Mouse (Mus musculus) lung, postnatal 0 days (tissue): ENCODE data around the gene Ccdc163.

ENCODE experiments used
- CTCF ChIP-seq: IDR thresholded peaks from 2 replicates; pipeline ENCODE4 v1.5.1; 2016; ENCODE audit warnings: antibody characterized with exemption, mild to moderate bottlenecking
- EP300 ChIP-seq: IDR thresholded peaks from 2 replicates; pipeline ENCODE4 v1.6.1; 2016; ENCODE audit warnings: antibody characterized with exemption, mild to moderate bottlenecking, control low read depth

DNA sequence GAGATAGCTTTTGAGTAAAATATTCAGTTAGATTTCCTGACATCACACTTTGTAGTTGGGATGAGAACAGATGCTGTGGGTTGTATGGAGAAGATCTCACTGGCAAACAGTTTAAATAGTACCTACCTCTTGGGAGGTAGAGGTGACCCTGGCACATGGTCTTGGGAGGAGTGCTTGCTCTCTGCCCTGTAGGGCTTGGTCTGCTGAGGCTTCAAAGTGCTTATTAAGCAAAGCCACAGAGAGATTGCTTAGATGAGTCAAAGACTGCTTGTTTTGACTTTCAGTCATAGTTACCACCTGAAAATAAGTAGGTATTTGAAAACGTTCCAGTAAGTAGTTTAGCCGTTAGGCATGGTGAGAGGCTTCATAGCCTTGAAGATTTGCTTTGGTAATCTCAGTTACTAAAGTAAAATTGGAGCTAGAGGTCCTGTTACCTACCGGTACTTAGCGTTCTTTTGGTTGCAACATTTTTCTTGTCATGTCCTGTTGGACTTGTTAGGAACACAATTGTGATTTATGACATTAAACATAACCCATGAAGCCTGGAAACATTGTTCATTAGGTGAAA is 18.9 kb upstream of the Ccdc163 start:
- no peak for TF ChIP-seq CTCF
- TF ChIP-seq EP300: no peak
